Mouse (Mus musculus): Measurements from ENCODE around the gene Pdss2. TPM values are rescaled to one million over a fixed set of nuclear protein-coding genes. Genes with fewer than 3 reads are reported as not detected.

Pdss2 gene
- polyA plus RNA-seq, 1 experiment from 2014 or later, result 14.8 TPM

GRCm38 (mm10) chr10:43220479-43220878, 807 bp upstream of the Pdss2 start:
- Histone ChIP-seq H3K4me3 (peak overlapping the region; percentile 82), H3K9me3 (replicated peaks) (no peaks in the 10 kb centered on the region), H3K36me3 (0 out of 2 replicates have a peak, but pooled peaks cover 2% of the 10 kb centered on the region), H3K27me3 (ENCODE audit: low read depth, poor library complexity, severe bottlenecking) (no peaks in the 10 kb centered on the region), H3K4me1 (peaks cover 11% of the 10 kb centered on the region), H3K27ac (peak overlapping the region; percentile 95)
- WGBS, result 21% methylated on average over 7 of the region's 7 CpGs
- no peak for DNase-seq (ENCODE audit: low spot score)

GRCm38 (mm10) chr10:43221659-43222058, 373 bp downstream of the Pdss2 start:
- WGBS, result under 1% methylated on average over 25 of the region's 25 CpGs
- H3K4me1 ChIP-seq, result peaks cover 11% of the 10 kb centered on the region
- H3K9me3 ChIP-seq (replicated peaks), result no peaks in the 10 kb centered on the region
- peak overlapping the region; percentile 95 for H3K27ac ChIP-seq
- peaks cover 5% of the 10 kb centered on the region; the same call in 1 of the 2 replicates for H3K36me3 ChIP-seq
- H3K27me3 ChIP-seq (ENCODE audit: low read depth, poor library complexity, severe bottlenecking), result no peaks in the 10 kb centered on the region
- DNase-seq (ENCODE audit: low spot score), result no peak
- peak overlapping the region; percentile 82 for H3K4me3 ChIP-seq

- H3K4me1 ChIP-seq, result peaks cover 11% of the 10 kb centered on the region
- no peaks in the 10 kb centered on the region for H3K9me3 ChIP-seq (replicated peaks)
- no peak overlapping the region for H3K4me3 ChIP-seq
- DNase-seq (ENCODE audit: low spot score), result no peak
- no peak overlapping the region for H3K27ac ChIP-seq
- no peaks in the 10 kb centered on the region for H3K27me3 ChIP-seq (ENCODE audit: low read depth, poor library complexity, severe bottlenecking)
- 95% methylated on average over 2 of the region's 2 CpGs for WGBS
- peaks cover 11% of the 10 kb centered on the region; the same call in 1 of the 2 replicates for H3K36me3 ChIP-seq
Measured at GRCm38 (mm10) chr10:43223391-43223790, 2.1 kb downstream of the Pdss2 start.

- Histone ChIP-seq H3K27me3 (ENCODE audit: low read depth, poor library complexity, severe bottlenecking) (no peaks in the 10 kb centered on the region), H3K4me3 (no peak overlapping the region), H3K27ac (no peak overlapping the region), H3K36me3 (peaks cover 11% of the 10 kb centered on the region; the same call in 1 of the 2 replicates), H3K9me3 (replicated peaks) (no peaks in the 10 kb centered on the region), H3K4me1 (peaks cover 6% of the 10 kb centered on the region)
- WGBS, result 96% methylated on average over 1 of the region's 1 CpGs
- DNase-seq (ENCODE audit: low spot score), result no peak
Measured at GRCm38 (mm10) chr10:43226391-43226790, 5.1 kb downstream of the Pdss2 start.

DNA sequence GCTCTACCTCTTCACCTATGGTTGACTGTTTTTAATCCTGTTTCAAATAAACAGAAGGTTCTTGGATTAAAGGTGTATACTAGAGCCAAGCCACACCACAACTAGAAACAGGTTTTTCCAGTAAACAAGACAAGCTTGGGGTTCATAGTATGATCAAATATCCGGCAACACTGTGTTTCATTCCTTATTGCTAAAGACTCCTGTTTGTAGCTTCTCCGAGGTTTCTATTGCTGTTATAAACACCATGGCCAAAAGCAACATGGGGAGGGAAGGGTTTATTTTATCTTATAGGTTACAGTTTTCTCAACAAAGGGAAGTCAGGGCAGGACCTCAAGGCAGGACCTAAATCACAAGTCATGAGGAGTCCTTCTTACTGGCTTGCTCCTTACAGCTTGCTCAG, 8.0 kb downstream of the Pdss2 start:
- Histone ChIP-seq H3K27me3 (ENCODE audit: low read depth, poor library complexity, severe bottlenecking) (no peaks in the 10 kb centered on the region), H3K27ac (no peak overlapping the region), H3K36me3 (peaks cover 11% of the 10 kb centered on the region; the same call in 1 of the 2 replicates), H3K4me1 (no peaks in the 10 kb centered on the region), H3K4me3 (no peak overlapping the region), H3K9me3 (replicated peaks) (no peaks in the 10 kb centered on the region)
- DNase-seq (ENCODE audit: low spot score), result no peak
- WGBS, result 100% methylated on average over 2 of the region's 2 CpGs

DNA sequence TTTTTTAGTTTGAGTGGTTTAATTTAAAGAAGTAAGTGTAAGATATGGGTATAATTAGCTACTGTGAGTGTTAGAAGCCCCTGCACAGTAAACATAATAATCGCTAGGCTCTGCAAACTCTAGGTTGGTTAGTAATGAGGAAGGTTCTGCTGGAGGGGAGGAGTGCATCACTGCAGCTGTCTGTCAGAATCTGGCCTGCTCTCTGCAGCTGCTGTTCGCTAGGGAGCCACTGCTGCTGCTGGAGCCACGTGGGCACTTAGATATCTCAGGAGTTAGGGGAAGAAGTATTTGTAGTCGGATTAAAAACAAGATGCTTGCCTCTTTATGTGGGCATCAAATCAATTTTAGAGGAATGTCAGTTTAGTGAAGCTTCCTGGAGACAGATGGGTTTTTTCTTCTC, 13.2 kb downstream of the Pdss2 start:
- Histone ChIP-seq H3K4me1 (peaks cover 4% of the 10 kb centered on the region; the same call in 1 of the 2 replicates), H3K27me3 (ENCODE audit: low read depth, poor library complexity, severe bottlenecking) (no peaks in the 10 kb centered on the region), H3K9me3 (replicated peaks) (no peaks in the 10 kb centered on the region), H3K27ac (no peak overlapping the region), H3K36me3 (peaks cover 3% of the 10 kb centered on the region; the same call in 1 of the 2 replicates), H3K4me3 (no peak overlapping the region)
- 66% methylated on average over 4 of the region's 4 CpGs for WGBS
- no peak for DNase-seq (ENCODE audit: low spot score)

GRCm38 (mm10) chr10:43235011-43235410, 13.7 kb downstream of the Pdss2 start:
- WGBS, result 82% methylated on average over 3 of the region's 3 CpGs
- Histone ChIP-seq H3K36me3 (peaks cover 7% of the 10 kb centered on the region; the same call in 1 of the 2 replicates), H3K9me3 (replicated peaks) (no peaks in the 10 kb centered on the region), H3K4me1 (peaks cover 4% of the 10 kb centered on the region; the same call in 1 of the 2 replicates), H3K27ac (no peak overlapping the region), H3K4me3 (no peak overlapping the region), H3K27me3 (ENCODE audit: low read depth, poor library complexity, severe bottlenecking) (no peaks in the 10 kb centered on the region)
- DNase-seq (ENCODE audit: low spot score), result no peak

DNA sequence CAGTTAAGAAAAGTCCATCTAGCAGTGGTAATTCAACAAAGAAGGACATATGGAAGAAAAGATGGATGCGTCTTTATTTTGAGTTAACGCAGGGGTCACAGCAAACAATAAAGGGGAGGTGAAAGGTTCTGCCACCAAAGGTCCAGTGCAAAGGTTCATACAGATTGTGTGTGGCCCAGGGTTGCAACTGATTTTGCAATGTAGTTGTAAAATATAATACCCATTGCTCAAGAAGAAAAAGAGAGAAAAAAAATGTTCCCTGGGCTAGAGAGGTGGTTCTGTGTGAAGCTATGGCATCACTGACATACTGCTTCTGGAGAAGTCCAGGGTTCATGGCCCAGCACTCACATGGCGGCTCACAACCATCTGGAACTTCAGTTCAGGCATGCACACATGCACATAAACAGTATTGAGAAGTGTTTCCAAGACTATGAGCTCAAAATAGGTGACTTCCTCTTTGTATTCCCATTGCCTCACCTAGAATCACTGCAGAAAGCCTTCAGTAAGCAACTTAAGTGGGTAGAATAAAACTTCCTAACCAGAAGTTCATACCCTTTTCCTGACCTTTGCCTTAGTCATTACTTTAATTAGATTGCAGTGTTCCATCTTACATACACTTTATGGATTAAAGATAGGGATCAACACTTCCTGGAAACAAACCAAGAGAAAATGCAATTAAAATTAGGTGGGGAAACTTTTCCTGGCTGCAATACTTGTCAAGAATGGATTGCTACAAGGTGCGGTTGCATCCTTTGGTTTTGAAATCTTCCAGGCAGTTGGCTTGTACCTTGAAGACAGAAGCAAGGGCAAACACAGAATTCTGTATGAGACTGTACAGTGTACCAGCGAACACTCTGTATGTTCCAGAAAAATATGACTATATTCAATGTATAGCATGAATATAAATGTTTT, 14.7 kb downstream of the Pdss2 start:
- H3K4me1 ChIP-seq, result peaks cover 4% of the 10 kb centered on the region; the same call in 1 of the 2 replicates
- 93% methylated on average over 5 of the region's 5 CpGs for WGBS
- H3K36me3 ChIP-seq, result peaks cover 9% of the 10 kb centered on the region; the same call in 1 of the 2 replicates
- DNase-seq (ENCODE audit: low spot score), result no peak
- no peak overlapping the region for H3K27ac ChIP-seq
- no peaks in the 10 kb centered on the region for H3K27me3 ChIP-seq (ENCODE audit: low read depth, poor library complexity, severe bottlenecking)
- H3K4me3 ChIP-seq, result no peak overlapping the region
- H3K9me3 ChIP-seq (replicated peaks), result no peaks in the 10 kb centered on the region

- Histone ChIP-seq H3K4me1 (peaks cover 36% of the 10 kb centered on the region), H3K27ac (no peak overlapping the region)
Measured at GRCm38 (mm10) chr10:43242215-43242614, 20.9 kb downstream of the Pdss2 start.

DNA sequence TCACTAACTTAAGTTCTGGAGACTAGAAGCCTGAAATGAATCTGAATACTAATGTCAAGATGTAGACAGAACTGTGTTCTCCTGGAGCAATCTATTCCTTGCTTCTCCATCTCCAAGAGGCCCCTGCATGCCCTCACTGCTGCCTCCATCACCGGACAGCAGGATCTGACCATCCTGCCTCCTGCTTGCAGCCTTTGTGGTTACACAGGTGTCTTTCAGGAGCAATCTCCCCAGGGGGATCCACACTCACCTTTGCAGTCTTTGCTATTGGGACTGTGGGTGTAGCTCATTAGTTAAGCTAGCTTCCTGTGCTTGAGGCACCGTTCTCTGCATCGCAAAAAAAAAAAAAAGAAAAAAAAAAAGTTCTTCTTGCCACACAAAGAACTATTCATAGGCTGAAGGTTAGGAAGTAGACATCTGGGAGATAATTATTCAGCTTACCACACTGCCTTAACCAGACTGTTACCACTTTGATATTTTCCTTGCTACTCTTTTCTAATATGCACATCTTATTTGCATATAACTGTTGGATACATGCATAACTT, 23.0 kb downstream of the Pdss2 start:
- no peaks in the 10 kb centered on the region for H3K9me3 ChIP-seq (replicated peaks)
- H3K4me3 ChIP-seq, result no peak overlapping the region
- 54% methylated on average over 3 of the region's 3 CpGs for WGBS
- peaks cover 7% of the 10 kb centered on the region; the same call in 1 of the 2 replicates for H3K36me3 ChIP-seq
- DNase-seq (ENCODE audit: low spot score), result no peak
- no peaks in the 10 kb centered on the region for H3K27me3 ChIP-seq (ENCODE audit: low read depth, poor library complexity, severe bottlenecking)
- H3K4me1 ChIP-seq, result peaks cover 43% of the 10 kb centered on the region
- H3K27ac ChIP-seq, result no peak overlapping the region; the same call in 1 of the 2 replicates

More at GRCm38 (mm10) chr10:43242215-43242614, 20.9 kb downstream of the Pdss2 start:
- WGBS, result 91% methylated on average over 8 of the region's 8 CpGs
- DNase-seq (ENCODE audit: low spot score), result no peak
- Histone ChIP-seq H3K27me3 (ENCODE audit: low read depth, poor library complexity, severe bottlenecking) (no peaks in the 10 kb centered on the region), H3K4me3 (no peak overlapping the region), H3K9me3 (replicated peaks) (no peaks in the 10 kb centered on the region), H3K36me3 (peaks cover 9% of the 10 kb centered on the region; the same call in 1 of the 2 replicates)

DNA sequence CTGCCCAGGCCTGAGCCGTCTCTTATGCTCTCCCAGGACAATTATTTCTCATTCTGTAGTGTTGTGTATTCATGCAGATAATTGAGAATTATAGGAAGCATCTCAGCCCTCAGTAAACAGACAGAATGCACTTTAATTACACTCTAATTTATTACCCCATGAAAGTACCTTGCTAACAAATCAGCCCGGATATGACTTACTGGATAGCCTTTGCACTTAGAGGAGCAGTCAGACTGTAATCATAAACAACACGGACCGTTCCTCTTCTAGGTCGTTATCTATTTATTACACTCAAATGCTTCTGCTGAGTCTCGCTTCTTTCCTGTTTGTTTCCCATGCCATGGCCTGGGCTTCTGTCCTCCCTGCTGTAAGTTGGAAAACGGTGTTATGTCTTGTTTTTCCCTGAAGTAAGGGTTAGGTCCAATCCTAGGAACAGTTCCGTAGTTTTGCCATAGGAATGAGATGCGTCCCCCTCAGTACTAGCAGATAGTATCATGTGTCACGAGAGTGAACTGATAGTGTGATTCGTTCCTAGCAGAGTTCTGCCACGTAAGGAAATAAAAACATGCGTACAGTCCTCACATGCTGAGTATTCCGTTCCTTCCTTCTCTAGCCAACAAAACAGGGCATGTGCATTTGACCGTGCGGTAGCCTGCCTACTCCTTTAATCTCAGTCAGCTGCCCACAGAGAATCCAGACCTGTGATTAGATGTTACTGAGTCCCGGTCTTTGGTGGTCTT, 24.3 kb downstream of the Pdss2 start:
- Histone ChIP-seq H3K36me3 (no peaks in the 10 kb centered on the region), H3K27ac (no peak overlapping the region), H3K4me1 (peaks cover 43% of the 10 kb centered on the region), H3K27me3 (ENCODE audit: low read depth, poor library complexity, severe bottlenecking) (no peaks in the 10 kb centered on the region), H3K4me3 (no peak overlapping the region), H3K9me3 (replicated peaks) (no peaks in the 10 kb centered on the region)
- no peak for DNase-seq (ENCODE audit: low spot score)
- 69% methylated on average over 17 of the region's 17 CpGs for WGBS

DNA sequence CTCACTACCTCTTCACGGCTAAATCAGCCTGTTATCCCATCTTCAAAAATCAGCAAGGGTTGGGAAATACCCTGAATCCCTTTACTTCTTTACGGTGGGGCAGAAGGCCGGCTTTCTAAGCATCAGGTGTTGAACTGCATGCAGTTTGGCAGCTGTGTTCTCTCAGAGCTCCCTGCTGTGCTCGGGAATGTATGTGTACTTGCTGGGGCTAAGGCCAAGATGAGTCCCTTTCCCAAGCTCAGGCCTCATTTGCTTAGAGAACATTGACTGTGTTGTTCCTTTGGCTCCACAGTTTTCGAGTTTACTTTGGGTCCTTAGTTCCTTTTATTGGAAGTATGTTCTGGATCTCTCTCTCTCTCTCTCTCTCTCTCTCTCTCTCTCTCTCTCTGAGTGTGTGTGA, 26.7 kb downstream of the Pdss2 start:
- H3K36me3 ChIP-seq, result no peaks in the 10 kb centered on the region
- H3K4me1 ChIP-seq, result peaks cover 36% of the 10 kb centered on the region
- WGBS, result 69% methylated on average over 5 of the region's 5 CpGs
- H3K4me3 ChIP-seq, result no peak overlapping the region
- DNase-seq (ENCODE audit: low spot score), result no peak
- no peaks in the 10 kb centered on the region for H3K27me3 ChIP-seq (ENCODE audit: low read depth, poor library complexity, severe bottlenecking)
- no peaks in the 10 kb centered on the region for H3K9me3 ChIP-seq (replicated peaks)
- no peak overlapping the region for H3K27ac ChIP-seq
